Mouse (Mus musculus): ENCODE data around the gene Nid2. TPM values are rescaled to one million over a fixed set of nuclear protein-coding genes. Genes with fewer than 3 reads are reported as not detected.

Gene Nid2
- polyA plus RNA-seq, 1 experiment, result 93.2 TPM

- TF ChIP-seq CTCF (IDR thresholded peaks at IDR 0.05; ENCODE audit: borderline replicate concordance, insufficient read depth, low read length), result no peak
- TF ChIP-seq POLR2A (IDR thresholded peaks at IDR 0.05; ENCODE audit: low read depth, low read length), result no peak
- no peak overlapping the region for H3K27ac ChIP-seq (ENCODE audit: insufficient read depth, low read length)
- no peak overlapping the region for H3K4me3 ChIP-seq (ENCODE audit: insufficient read depth, low read length)
- H3K4me1 ChIP-seq (ENCODE audit: control insufficient read depth, insufficient read depth, low read length), result no peaks in the 10 kb centered on the region
Measured at GRCm38 (mm10) chr14:19775491-19775890, 24.4 kb downstream of the Nid2 start.

DNA sequence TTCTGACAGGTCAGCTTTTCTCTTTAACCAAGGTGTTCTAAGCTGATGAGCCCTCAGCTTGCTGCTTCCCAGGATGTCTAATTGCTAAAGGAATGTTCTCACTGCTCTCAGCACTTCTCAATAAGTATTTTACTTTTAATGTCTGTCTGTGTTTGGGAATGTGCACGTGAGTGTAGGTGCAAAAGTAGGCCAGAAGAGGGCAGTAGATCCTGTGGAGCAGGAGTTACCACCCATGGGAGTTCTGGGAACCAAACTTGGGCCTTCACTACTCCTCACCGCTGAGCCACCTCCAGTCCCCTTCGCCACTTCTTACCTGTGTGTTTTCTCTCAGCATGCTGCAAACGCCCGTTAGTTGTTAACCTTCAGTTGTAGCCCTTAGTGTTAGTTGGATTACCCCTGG lies 25.1 kb downstream of the Nid2 start:
- TF ChIP-seq CTCF (IDR thresholded peaks at IDR 0.05; ENCODE audit: borderline replicate concordance, insufficient read depth, low read length), result no peak
- TF ChIP-seq POLR2A (IDR thresholded peaks at IDR 0.05; ENCODE audit: low read depth, low read length), result no peak
- H3K4me3 ChIP-seq (ENCODE audit: insufficient read depth, low read length), result no peak overlapping the region
- no peak overlapping the region for H3K27ac ChIP-seq (ENCODE audit: insufficient read depth, low read length)
- H3K4me1 ChIP-seq (ENCODE audit: control insufficient read depth, insufficient read depth, low read length), result no peaks in the 10 kb centered on the region

DNA sequence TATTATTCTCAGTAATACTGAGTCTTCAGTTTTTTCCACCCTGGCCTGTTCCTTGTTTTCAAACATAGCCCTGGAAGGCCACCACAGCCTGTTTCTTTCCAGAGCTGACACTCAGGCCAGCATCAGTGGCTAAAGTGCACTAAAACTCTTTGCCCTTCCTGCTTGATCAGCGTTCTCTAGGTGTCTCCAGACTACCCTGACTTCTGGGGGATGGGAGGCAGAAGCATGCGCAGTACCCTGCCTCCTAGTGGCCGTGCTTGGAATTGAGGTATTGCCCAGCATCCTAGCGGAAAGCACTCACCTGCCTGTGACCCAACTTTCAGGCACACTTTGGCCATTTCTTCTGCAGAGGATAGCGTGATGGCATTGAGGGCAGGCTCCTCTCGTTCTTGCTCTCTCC lies 25.8 kb downstream of the Nid2 start:
- Histone ChIP-seq H3K4me3 (ENCODE audit: insufficient read depth, low read length) (no peak overlapping the region), H3K27ac (ENCODE audit: insufficient read depth, low read length) (no peak overlapping the region), H3K4me1 (ENCODE audit: control insufficient read depth, insufficient read depth, low read length) (no peaks in the 10 kb centered on the region)
- TF ChIP-seq POLR2A (IDR thresholded peaks at IDR 0.05; ENCODE audit: low read depth, low read length), result no peak
- TF ChIP-seq CTCF (IDR thresholded peaks at IDR 0.05; ENCODE audit: borderline replicate concordance, insufficient read depth, low read length), result peak; percentile 76; the same call in 1 of the 2 replicates

- TF ChIP-seq POLR2A (IDR thresholded peaks at IDR 0.05; ENCODE audit: low read depth, low read length) (no peak), CTCF (IDR thresholded peaks at IDR 0.05; ENCODE audit: borderline replicate concordance, insufficient read depth, low read length) (no peak)
- no peak overlapping the region for H3K4me3 ChIP-seq (ENCODE audit: insufficient read depth, low read length)
- H3K4me1 ChIP-seq (ENCODE audit: control insufficient read depth, insufficient read depth, low read length), result no peaks in the 10 kb centered on the region
- no peak overlapping the region for H3K27ac ChIP-seq (ENCODE audit: insufficient read depth, low read length)
Measured at GRCm38 (mm10) chr14:19777365-19777764, 26.3 kb downstream of the Nid2 start.

DNA sequence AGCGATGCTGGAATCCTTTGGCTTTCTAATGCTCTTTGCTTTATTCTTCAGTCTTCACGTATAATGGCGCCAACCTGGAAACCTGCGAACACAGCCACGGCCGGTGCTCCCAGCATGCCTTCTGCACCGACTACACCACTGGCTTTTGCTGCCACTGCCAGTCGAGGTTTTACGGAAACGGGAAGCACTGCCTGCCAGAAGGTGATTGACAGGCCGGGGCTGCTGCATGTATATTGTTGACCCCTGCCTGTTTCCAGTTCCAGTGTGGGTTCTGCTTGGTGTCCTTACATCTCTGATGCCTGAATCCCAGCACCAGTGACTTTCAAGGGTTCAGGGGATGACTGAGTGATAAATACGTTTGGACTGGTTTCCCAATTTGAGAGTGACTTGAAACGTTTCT lies 26.9 kb downstream of the Nid2 start:
- no peaks in the 10 kb centered on the region for H3K4me1 ChIP-seq (ENCODE audit: control insufficient read depth, insufficient read depth, low read length)
- TF ChIP-seq CTCF (IDR thresholded peaks at IDR 0.05; ENCODE audit: borderline replicate concordance, insufficient read depth, low read length), result no peak
- no peak overlapping the region for H3K4me3 ChIP-seq (ENCODE audit: insufficient read depth, low read length)
- H3K27ac ChIP-seq (ENCODE audit: insufficient read depth, low read length), result no peak overlapping the region

GRCm38 (mm10) chr14:19785797-19786588 lies 34.9 kb downstream of the Nid2 start:
- Histone ChIP-seq H3K27ac (ENCODE audit: insufficient read depth, low read length) (peak overlapping the region; percentile 55), H3K4me3 (ENCODE audit: insufficient read depth, low read length) (no peak overlapping the region), H3K4me1 (ENCODE audit: control insufficient read depth, insufficient read depth, low read length) (no peaks in the 10 kb centered on the region; the same call in 1 of the 2 replicates)
- TF ChIP-seq POLR2A (IDR thresholded peaks at IDR 0.05; ENCODE audit: low read depth, low read length) (no peak), CTCF (IDR thresholded peaks at IDR 0.05; ENCODE audit: borderline replicate concordance, insufficient read depth, low read length) (no peak)

DNA sequence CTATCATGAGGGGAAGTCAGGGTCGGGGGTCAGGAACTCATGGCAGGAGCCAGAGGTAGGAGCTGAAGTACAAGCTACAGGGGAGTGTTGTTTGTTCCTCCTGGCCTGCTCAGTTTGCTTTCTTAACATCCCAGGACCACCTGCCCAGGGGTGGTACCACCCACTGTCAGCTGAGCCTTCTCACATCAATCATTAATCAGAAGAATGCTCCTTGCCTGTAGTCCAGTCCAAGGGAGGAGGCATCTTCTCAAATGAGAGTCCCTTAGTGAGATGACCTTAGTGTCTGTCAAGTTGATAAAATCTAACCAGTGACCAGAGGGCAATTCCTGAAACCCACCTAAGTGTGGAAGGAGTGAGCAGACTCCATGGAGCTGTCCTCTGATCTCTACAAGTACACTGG lies 37.4 kb downstream of the Nid2 start:
- H3K4me3 ChIP-seq (ENCODE audit: insufficient read depth, low read length), result no peak overlapping the region
- H3K27ac ChIP-seq (ENCODE audit: insufficient read depth, low read length), result no peak overlapping the region
- no peaks in the 10 kb centered on the region; the same call in 1 of the 2 replicates for H3K4me1 ChIP-seq (ENCODE audit: control insufficient read depth, insufficient read depth, low read length)
- no peak for TF ChIP-seq CTCF (IDR thresholded peaks at IDR 0.05; ENCODE audit: borderline replicate concordance, insufficient read depth, low read length)
- TF ChIP-seq POLR2A (IDR thresholded peaks at IDR 0.05; ENCODE audit: low read depth, low read length), result no peak

DNA sequence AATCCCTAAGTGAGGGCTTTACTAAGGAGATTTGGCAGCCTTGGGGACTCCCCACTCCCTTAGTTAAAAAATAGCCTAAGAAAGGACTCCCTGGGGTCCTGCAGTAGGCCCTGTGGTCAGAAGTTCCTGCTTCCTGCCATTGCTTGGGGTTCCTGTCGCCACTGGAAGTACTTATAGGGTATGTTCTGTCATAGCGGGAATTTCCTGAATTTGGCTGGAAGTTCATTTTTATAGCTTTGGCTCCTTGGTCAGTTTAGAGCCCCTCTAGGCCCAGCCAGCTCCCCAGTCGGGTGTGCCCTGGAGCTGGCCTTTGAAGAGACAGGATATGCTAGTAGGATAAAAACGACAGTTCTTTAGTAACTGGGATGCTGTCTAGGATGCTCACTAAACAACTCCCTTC lies 43.8 kb downstream of the Nid2 start:
- H3K4me3 ChIP-seq (ENCODE audit: insufficient read depth, low read length), result no peak overlapping the region
- H3K4me1 ChIP-seq (ENCODE audit: control insufficient read depth, insufficient read depth, low read length), result no peaks in the 10 kb centered on the region
- H3K27ac ChIP-seq (ENCODE audit: insufficient read depth, low read length), result no peak overlapping the region
- TF ChIP-seq POLR2A (IDR thresholded peaks at IDR 0.05; ENCODE audit: low read depth, low read length) (no peak), CTCF (IDR thresholded peaks at IDR 0.05; ENCODE audit: borderline replicate concordance, insufficient read depth, low read length) (no peak)

GRCm38 (mm10) chr14:19796541-19797304 lies 45.7 kb downstream of the Nid2 start:
- Histone ChIP-seq H3K4me1 (ENCODE audit: control insufficient read depth, insufficient read depth, low read length) (no peaks in the 10 kb centered on the region), H3K4me3 (ENCODE audit: insufficient read depth, low read length) (no peak overlapping the region), H3K27ac (ENCODE audit: insufficient read depth, low read length) (no peak overlapping the region)
- TF ChIP-seq POLR2A (IDR thresholded peaks at IDR 0.05; ENCODE audit: low read depth, low read length) (no peak), CTCF (IDR thresholded peaks at IDR 0.05; ENCODE audit: borderline replicate concordance, insufficient read depth, low read length) (no peak)

DNA sequence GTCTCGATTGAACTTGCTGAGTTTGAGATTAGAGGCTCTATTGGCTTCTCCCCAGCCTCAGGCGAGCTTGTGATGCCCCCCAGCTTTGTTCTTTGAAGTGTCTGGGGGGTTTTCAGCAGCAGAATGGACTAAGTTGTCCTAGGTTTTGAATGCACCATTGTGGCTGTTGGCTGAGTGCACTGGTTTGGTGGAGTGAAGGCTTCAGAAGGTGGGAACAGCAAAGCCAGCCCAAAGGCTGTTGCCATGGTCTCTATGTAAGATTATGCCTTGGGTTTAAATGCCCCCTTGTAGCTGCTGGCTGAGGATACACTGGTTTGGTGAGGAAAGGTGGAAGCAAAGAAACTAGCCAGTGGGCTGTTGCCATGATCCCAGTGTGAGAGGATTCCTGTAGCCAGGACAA lies 49.4 kb downstream of the Nid2 start:
- Histone ChIP-seq H3K4me1 (ENCODE audit: control insufficient read depth, insufficient read depth, low read length) (no peaks in the 10 kb centered on the region), H3K27ac (ENCODE audit: insufficient read depth, low read length) (no peak overlapping the region), H3K4me3 (ENCODE audit: insufficient read depth, low read length) (no peak overlapping the region)
- no peak for TF ChIP-seq POLR2A (IDR thresholded peaks at IDR 0.05; ENCODE audit: low read depth, low read length)
- TF ChIP-seq CTCF (IDR thresholded peaks at IDR 0.05; ENCODE audit: borderline replicate concordance, insufficient read depth, low read length), result no peak
